Mouse (Mus musculus) layer of hippocampus, postnatal 10 days (tissue): ENCODE results near the gene Poc1a. TPM values are rescaled to one million over a fixed set of nuclear protein-coding genes. Genes with fewer than 3 reads are reported as not detected.

ENCODE experiments used
- DNase-seq, 2 experiments: peaks; one replicate each; pipeline ENCODE4 v3.0.0; 2021; ENCODE audit warnings: low spot score in 2 of 2
- total RNA-seq, 2 experiments: library from RNA; stranded (reverse); gene quantifications; 2 replicates each; pipeline ENCODE4 v1.2.3; 2021

Poc1a gene
- total RNA-seq, 2 experiments from 2014 or later, result 12.2 to 12.6 TPM

DNA sequence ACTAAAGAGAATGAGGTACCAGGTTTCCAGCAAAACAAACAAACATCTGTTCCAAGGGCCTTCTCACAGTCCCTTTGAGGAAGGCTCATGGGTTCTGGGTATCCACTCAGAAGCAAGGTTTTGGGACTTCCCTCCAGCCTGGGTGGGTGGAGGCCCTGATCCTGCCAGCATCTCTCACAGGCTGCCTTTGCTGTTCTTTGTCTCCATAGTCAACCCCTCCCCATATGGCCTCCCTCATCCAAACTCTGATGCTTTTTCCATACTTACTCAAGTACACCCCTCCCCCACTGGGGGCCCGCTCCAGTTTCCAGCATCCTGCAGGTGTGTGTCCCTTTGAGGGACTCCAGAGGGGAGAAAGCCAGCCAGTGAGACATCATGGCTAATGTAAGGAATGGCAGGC, 85.3 kb downstream of the Poc1a start:
- DNase-seq, result no peak

GRCm38 (mm10) chr9:106367001-106367400, 86.1 kb downstream of the Poc1a start:
- no peak for DNase-seq

DNA sequence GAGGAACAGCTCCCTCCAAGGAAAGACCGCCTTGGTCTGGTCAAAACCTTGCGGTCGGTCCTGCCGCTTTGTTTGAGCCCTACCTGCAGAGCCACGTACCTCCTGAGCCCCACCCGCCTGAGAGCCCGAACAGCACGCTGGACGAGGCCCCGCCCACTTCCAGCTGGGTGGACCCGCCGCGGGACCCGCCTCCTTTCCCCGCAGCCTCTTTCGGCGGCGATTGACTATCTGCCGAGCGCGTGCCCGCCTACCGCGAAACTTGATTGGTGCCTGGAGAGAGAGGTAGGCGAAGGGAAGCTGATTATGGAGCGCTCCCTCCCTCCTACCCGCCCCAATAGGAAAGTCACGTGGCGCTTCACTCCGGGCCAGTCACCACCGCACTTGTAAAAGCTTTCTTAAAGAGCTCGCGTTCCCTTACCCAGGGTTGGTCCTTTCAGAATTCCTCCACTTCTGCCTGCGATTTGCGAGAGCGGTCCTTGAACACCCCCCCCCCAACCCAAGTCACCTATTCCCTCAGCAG, 86.8 kb downstream of the Poc1a start:
- DNase-seq, result peak; percentile 95 to 97

GRCm38 (mm10) chr9:106368112-106368717, 87.4 kb downstream of the Poc1a start, which contains the start of gene Dusp7:
Gene Dusp7 (plus strand): TSS chr9:106368632.
- DNase-seq, result peak; percentile 74 to 86

- peak; percentile 62 to 68 for DNase-seq
Observed at GRCm38 (mm10) chr9:106368831-106369501, 88.1 kb downstream of the Poc1a start.

DNA sequence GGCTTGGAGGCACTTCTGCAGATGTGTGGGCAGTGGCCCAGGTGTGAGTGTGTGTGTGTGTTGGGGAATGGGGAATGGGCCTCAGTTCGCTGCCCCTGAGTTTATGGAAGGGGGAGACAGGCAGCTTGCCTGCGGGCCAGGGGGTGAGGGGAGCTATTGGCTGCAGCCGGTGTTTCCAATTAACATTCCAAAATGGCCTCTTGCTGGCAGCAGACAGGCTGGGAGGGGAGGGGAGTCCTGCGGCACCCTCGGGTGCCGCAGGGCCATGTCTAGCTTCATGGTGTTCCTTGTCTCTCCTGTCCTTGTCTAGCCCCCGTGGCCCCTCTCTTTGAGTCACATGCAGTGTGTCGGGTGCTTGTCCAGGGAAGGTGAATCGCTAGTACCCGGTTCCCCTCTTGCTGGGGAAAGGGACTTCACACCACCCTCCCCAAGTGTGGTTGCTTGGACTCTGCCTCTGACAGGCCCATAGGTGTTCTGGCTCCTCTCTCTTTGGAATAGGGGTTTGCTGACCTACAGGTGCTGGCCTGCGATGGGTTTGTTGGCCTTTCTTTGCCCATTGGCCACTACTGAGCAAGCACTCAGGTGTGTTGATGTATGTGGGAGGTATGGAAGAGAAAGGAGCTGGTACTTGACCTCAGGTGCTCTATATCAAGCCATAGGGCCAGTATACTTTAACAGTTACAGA, 89.1 kb downstream of the Poc1a start:
- DNase-seq, result peak; percentile 53 to 57

DNA sequence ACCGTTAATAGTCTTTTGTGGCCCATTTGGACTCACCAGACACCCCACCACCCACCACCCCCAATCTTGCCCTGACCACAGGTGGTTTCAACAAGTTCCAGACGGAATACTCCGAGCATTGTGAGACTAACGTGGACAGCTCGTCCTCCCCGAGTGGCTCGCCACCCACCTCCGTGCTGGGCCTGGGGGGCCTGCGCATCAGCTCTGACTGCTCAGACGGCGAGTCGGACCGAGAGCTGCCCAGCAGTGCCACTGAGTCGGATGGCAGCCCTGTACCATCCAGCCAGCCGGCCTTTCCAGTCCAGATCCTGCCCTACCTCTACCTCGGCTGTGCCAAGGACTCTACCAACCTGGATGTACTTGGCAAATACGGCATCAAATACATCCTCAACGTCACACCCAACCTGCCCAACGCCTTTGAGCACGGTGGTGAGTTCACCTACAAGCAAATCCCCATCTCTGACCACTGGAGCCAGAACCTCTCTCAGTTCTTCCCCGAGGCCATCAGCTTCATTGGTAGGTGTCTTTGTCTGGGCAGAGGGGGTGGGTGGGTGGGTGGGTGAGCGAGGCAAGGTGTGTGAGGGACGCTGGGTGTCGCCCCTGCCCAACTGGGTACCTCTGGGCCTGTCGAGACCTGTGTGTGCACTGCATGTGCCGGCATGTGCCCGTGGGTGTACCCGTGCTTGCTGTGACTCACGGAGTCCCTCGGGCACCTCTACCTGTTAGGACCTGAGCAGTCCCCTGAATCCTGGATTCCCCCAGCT, 89.9 kb downstream of the Poc1a start:
- no peak for DNase-seq

DNA sequence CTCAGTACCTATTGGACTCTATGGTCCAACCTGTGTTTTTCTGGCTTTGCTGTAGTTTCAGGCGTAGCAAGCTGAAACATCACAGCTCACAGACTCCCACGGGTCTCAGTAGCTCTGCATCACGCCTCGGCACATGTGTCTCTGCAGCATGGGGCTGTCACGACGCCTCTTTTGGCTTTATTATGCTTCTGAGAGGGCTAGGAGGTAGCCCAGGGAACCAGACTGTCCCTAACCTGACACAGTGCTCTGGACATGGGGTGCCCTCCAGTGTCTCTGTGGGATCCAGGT, 90.5 kb downstream of the Poc1a start:
- no peak for DNase-seq

GRCm38 (mm10) chr9:106371776-106372175, 90.9 kb downstream of the Poc1a start:
- DNase-seq, result peak; percentile 47 to 65

GRCm38 (mm10) chr9:106372431-106373412, 91.9 kb downstream of the Poc1a start:
- DNase-seq, result no peak

GRCm38 (mm10) chr9:106373973-106374372, 93.1 kb downstream of the Poc1a start:
- DNase-seq, result no peak

GRCm38 (mm10) chr9:106377247-106377646, 96.4 kb downstream of the Poc1a start:
- DNase-seq, result no peak

DNA sequence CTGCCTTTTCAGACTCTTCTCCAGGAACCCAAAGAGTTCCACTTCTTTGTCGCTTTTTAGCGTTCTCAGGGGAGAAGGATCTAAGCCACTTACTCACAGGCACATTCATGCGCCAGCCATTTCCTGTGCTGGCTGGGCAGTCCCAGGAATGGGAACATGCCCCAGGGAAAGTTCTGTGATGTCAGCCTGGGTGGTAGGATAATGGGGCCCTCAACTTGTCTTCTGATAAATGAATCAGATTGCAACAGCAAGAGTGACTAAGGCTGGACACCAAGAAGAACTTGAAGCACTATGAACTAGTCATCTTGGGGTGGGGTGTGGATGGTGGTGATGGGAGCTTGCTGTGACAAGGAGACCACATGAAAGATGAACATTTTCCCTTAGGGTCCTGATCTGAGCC, 97.2 kb downstream of the Poc1a start:
- DNase-seq, result no peak

GRCm38 (mm10) chr9:106378753-106379152, 97.9 kb downstream of the Poc1a start:
- DNase-seq, result no peak

DNA sequence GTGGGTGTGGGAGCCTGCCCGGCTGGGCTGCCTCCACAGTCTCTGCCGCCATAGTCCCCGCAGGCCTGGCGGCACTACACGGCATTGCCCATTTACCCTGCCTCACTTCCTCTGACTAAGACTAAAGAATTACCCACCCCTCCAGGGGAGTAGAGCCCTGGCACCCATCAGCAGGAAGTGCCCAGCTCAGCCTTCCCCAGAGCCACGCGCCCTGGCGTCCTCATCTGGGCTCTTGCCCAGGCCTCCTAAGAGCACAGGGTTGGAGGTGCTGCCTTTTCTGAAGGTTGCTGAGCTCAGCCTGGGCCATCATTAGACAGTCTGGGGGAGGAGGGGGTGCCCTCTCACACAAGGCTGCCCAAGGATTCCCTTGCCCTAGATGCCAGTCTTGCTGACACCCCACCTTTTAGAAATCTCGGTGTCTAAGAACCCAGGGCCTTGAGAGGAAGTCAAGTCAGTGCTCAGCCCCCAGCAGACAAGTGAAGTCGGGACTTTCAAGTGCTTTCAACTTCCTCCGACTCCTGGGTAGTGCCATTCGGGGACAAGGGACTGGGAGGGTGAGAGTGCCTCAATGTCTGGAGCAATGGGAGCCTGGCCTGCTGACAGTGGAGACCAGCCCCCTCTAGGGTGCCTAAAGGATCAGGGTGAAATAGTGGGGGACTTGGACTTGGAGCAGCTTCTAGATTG, 105.5 kb downstream of the Poc1a start:
- DNase-seq, result no peak

DNA sequence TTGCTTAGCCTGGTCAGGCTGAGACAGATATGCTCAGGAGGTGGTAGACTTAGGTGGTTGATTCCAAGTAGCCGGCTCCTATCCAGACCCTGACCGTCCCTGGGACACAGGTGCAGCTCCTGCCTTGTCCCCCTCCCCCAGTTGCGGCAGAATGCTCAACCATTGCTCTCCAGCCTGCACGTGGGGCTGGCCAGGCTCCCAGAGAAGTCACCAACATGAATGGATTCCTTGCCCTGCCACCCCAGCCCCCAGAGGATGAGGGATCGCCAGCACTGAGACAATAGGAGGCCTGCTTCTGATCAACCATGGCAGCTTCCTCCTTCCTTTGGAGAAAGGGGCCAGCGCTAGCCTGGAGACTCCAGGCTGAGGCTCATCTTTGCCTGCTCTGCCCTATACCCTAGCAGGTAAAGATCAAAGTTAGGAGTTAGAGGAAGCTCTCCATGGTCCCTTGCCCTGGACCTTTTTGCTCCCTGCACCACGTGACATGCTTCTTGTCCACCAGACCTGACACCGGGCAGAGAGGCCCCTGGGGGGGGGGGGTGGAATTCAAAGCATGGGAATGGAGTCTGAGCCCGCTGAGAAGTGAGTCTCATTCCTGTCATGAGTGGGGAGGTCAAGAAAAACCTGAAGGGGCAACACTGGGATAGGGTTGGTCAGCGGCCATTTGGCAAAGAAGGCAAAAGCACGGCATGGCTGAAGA, 112.1 kb downstream of the Poc1a start:
- peak in 1 of 2 experiments; percentile 12 for DNase-seq

GRCm38 (mm10) chr9:106393548-106393947, 112.7 kb downstream of the Poc1a start:
- DNase-seq, result peak in 1 of 2 experiments; percentile 15

DNA sequence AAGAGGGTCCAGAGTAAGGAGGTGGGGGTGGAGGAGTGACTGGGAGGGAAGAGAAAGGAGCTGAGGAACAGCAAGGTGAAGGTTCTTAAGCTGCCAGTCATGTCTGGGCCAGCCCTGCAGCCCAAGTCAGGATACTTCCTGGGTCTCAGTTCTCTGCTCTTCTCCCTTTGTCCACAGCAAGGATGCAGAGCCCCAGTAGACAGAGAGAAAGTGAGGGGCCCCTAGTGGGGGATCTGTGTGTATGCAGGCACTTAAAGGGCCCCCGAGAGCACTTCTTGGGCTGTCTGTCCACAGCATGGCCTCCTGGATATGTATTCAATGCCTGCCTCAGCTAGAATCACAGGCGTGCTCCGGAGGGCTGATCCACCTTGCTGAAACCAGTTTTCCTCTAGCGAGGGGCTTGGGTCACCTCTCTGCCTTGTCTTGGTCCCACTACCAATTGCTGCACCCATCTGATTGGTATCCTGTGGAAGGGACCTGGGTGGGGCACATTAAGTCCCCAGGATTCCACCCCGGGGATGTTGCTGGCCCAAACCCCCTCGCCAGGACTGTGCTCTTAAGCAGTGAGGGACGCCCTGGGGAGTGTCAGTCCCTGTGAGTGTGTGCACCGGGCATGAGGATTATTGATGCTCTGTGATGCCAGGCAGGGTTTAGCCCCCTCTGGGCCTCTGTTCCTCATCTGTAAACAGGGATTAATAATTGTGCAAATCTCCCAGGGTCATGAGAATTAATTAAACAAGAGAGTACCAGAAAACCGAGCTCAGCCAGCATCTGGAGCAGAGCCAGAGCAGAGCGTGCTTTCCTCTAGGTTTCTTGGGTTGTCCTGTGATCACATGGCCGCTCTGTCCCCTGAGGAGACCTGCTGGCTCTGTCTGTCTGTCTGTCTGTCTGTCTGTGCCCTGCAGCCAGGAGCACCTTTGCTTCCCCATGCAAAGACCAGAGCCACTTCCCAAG, 114.1 kb downstream of the Poc1a start:
- DNase-seq, result peak in 1 of 2 experiments; percentile 41
